Mouse (Mus musculus): ENCODE data around the gene Crnkl1. TPM values are rescaled to one million over a fixed set of nuclear protein-coding genes. Genes with fewer than 3 reads are reported as not detected.

The Crnkl1 gene
- polyA plus RNA-seq, 1 experiment from 2014 or later = 27.6 TPM

DNA sequence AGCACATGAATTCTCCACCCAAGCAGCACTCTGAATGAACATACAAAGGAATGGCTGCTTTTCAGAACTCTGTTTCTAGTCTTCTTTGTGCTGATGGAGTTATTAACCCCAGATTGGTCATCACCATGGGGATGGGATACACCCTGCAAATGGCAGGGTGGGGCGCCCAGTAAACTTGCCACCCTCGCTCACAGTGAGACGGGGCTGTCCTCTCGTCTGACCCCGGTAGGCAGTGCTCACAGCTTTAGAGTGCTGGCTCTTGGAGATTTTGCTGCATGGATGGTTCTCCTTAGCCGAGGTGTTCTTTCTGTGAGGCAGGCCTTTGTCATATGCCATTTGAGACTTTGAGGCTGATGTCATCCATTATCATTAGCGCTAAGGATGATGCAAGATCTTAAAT is 23.7 kb upstream of the Crnkl1 start:
- H3K9ac ChIP-seq (replicated peaks; ENCODE audit: low read length) = no peak overlapping the region
- H3K27ac ChIP-seq (ENCODE audit: low read length) = no peak overlapping the region
- no peak for ATAC-seq (ENCODE audit: low FRiP score, low TSS enrichment)
- no peak overlapping the region for H3K4me2 ChIP-seq (replicated peaks; ENCODE audit: low read depth, low read length)
- H3K27me3 ChIP-seq (ENCODE audit: insufficient read depth, low read length) = peaks cover 2% of the 10 kb centered on the region; the same call in 1 of the 2 replicates
- no peak overlapping the region for H3K4me3 ChIP-seq (ENCODE audit: low read length)
- H3K9me3 ChIP-seq (ENCODE audit: low read length) = no peaks in the 10 kb centered on the region
- 82% methylated on average over 7 of the region's 7 CpGs for WGBS
- H3K4me1 ChIP-seq (ENCODE audit: insufficient read depth, low read length) = no peaks in the 10 kb centered on the region
- H3K36me3 ChIP-seq (ENCODE audit: insufficient read depth, low read length) = no peaks in the 10 kb centered on the region

DNA sequence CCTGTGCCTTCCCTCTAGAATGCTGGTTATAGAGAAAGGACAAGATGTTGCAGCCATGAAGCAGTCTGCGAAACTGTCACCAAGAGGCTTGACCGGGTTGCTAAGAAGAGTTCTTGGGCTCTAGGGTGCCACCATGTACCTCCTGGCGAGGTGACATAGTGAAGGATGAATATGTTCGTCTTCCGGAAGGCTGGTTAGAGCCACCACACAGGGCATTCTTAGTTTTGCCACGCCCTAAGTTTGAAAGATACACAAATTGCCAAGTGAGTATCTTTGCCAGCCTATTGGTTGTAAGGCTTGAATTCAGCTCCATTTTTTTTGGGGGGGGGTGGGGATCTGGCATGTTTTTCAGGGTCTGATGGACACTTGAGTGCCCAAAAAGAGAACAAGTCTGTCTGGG is 23.3 kb upstream of the Crnkl1 start:
- ATAC-seq (ENCODE audit: low FRiP score, low TSS enrichment) = no peak
- no peaks in the 10 kb centered on the region for H3K9me3 ChIP-seq (ENCODE audit: low read length)
- no peaks in the 10 kb centered on the region for H3K4me1 ChIP-seq (ENCODE audit: insufficient read depth, low read length)
- peaks cover 2% of the 10 kb centered on the region; the same call in 1 of the 2 replicates for H3K27me3 ChIP-seq (ENCODE audit: insufficient read depth, low read length)
- WGBS = 83% methylated on average over 6 of the region's 6 CpGs
- no peaks in the 10 kb centered on the region for H3K36me3 ChIP-seq (ENCODE audit: insufficient read depth, low read length)
- H3K9ac ChIP-seq (replicated peaks; ENCODE audit: low read length) = no peak overlapping the region
- H3K4me2 ChIP-seq (replicated peaks; ENCODE audit: low read depth, low read length) = no peak overlapping the region
- no peak overlapping the region for H3K27ac ChIP-seq (ENCODE audit: low read length)
- no peak overlapping the region for H3K4me3 ChIP-seq (ENCODE audit: low read length)

- no peak overlapping the region for H3K4me3 ChIP-seq (ENCODE audit: low read length)
- 11% methylated on average over 4 of the region's 4 CpGs for WGBS
- H3K4me2 ChIP-seq (replicated peaks; ENCODE audit: low read depth, low read length) = no peak overlapping the region
- H3K9ac ChIP-seq (replicated peaks; ENCODE audit: low read length) = no peak overlapping the region
- H3K36me3 ChIP-seq (ENCODE audit: insufficient read depth, low read length) = no peaks in the 10 kb centered on the region
- peaks cover 2% of the 10 kb centered on the region; the same call in 1 of the 2 replicates for H3K27me3 ChIP-seq (ENCODE audit: insufficient read depth, low read length)
- H3K4me1 ChIP-seq (ENCODE audit: insufficient read depth, low read length) = no peaks in the 10 kb centered on the region
- no peak overlapping the region for H3K27ac ChIP-seq (ENCODE audit: low read length)
- 0 out of 2 replicates have a peak, but pooled peaks have one; percentile 42 for ATAC-seq (ENCODE audit: low FRiP score, low TSS enrichment)
- no peaks in the 10 kb centered on the region for H3K9me3 ChIP-seq (ENCODE audit: low read length)
Observed at GRCm38 (mm10) chr2:145957450-145957849, 22.6 kb upstream of the Crnkl1 start.

GRCm38 (mm10) chr2:145956318-145956717 is 21.5 kb upstream of the Crnkl1 start:
- no peak overlapping the region for H3K4me2 ChIP-seq (replicated peaks; ENCODE audit: low read depth, low read length)
- no peaks in the 10 kb centered on the region for H3K9me3 ChIP-seq (ENCODE audit: low read length)
- H3K36me3 ChIP-seq (ENCODE audit: insufficient read depth, low read length) = no peaks in the 10 kb centered on the region
- WGBS = 46% methylated on average over 5 of the region's 5 CpGs
- H3K27me3 ChIP-seq (ENCODE audit: insufficient read depth, low read length) = peaks cover 2% of the 10 kb centered on the region; the same call in 1 of the 2 replicates
- no peak overlapping the region for H3K27ac ChIP-seq (ENCODE audit: low read length)
- H3K4me1 ChIP-seq (ENCODE audit: insufficient read depth, low read length) = no peaks in the 10 kb centered on the region
- H3K9ac ChIP-seq (replicated peaks; ENCODE audit: low read length) = no peak overlapping the region
- ATAC-seq (ENCODE audit: low FRiP score, low TSS enrichment) = no peak
- H3K4me3 ChIP-seq (ENCODE audit: low read length) = no peak overlapping the region

- H3K9ac ChIP-seq (replicated peaks; ENCODE audit: low read length) = no peak overlapping the region
- no peak for ATAC-seq (ENCODE audit: low FRiP score, low TSS enrichment)
- H3K4me3 ChIP-seq (ENCODE audit: low read length) = no peak overlapping the region
- H3K4me2 ChIP-seq (replicated peaks; ENCODE audit: low read depth, low read length) = no peak overlapping the region
- peaks cover 2% of the 10 kb centered on the region; the same call in 1 of the 2 replicates for H3K27me3 ChIP-seq (ENCODE audit: insufficient read depth, low read length)
- H3K9me3 ChIP-seq (ENCODE audit: low read length) = no peaks in the 10 kb centered on the region
- 51% methylated on average over 10 of the region's 10 CpGs for WGBS
- no peaks in the 10 kb centered on the region for H3K4me1 ChIP-seq (ENCODE audit: insufficient read depth, low read length)
- no peak overlapping the region for H3K27ac ChIP-seq (ENCODE audit: low read length)
- H3K36me3 ChIP-seq (ENCODE audit: insufficient read depth, low read length) = no peaks in the 10 kb centered on the region
Observed at GRCm38 (mm10) chr2:145955844-145956243, 21.0 kb upstream of the Crnkl1 start.

DNA sequence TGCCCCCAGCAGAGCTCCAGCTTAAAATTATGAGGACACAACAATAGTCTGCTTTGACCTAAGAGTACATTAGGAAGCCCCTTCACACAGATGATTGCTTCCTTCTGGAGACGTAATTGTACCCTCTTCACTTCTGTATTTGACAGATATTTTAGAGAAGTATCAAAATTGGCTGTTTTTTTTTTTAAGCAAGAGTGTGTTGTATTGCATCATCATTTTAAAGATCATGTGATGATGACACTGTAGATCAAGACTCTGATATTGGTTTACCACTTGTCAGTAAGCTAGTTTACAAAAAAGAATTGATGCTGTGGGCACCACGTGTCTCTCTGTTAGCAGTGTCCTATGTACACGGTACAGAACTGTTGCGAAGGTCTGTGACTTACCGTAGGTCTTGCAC is 17.9 kb upstream of the Crnkl1 start:
- no peak overlapping the region for H3K9ac ChIP-seq (replicated peaks; ENCODE audit: low read length)
- no peak for ATAC-seq (ENCODE audit: low FRiP score, low TSS enrichment)
- H3K9me3 ChIP-seq (ENCODE audit: low read length) = no peaks in the 10 kb centered on the region
- H3K4me1 ChIP-seq (ENCODE audit: insufficient read depth, low read length) = no peaks in the 10 kb centered on the region
- no peak overlapping the region for H3K4me2 ChIP-seq (replicated peaks; ENCODE audit: low read depth, low read length)
- H3K36me3 ChIP-seq (ENCODE audit: insufficient read depth, low read length) = no peaks in the 10 kb centered on the region
- no peak overlapping the region for H3K4me3 ChIP-seq (ENCODE audit: low read length)
- H3K27ac ChIP-seq (ENCODE audit: low read length) = no peak overlapping the region
- H3K27me3 ChIP-seq (ENCODE audit: insufficient read depth, low read length) = peaks cover 2% of the 10 kb centered on the region; the same call in 1 of the 2 replicates
- WGBS = 27% methylated on average over 5 of the region's 5 CpGs

DNA sequence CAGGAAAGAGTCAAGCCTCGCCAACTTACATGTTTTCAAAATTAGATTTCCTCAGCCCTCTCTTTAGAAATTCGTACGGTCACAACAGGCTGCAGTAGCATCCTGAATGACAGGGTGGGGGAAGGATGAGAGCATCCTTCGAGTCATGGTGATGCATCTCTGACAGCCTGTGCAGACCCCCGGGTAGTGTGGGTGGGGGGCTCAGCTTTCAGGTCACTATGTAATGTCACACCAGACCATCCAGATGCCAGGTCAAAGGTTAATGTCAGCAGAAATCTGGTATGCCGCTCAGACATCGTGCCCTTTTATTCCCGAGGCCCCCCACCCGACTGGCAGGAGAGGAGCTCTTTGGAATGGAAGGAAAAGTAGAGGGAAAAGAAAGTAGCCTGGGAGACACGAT is 15.4 kb upstream of the Crnkl1 start:
- H3K4me1 ChIP-seq (ENCODE audit: insufficient read depth, low read length) = no peaks in the 10 kb centered on the region
- no peak overlapping the region for H3K27ac ChIP-seq (ENCODE audit: low read length)
- no peak overlapping the region for H3K4me3 ChIP-seq (ENCODE audit: low read length)
- peak; percentile 41; the same call in 1 of the 2 replicates for ATAC-seq (ENCODE audit: low FRiP score, low TSS enrichment)
- H3K27me3 ChIP-seq (ENCODE audit: insufficient read depth, low read length) = no peaks in the 10 kb centered on the region
- no peaks in the 10 kb centered on the region for H3K9me3 ChIP-seq (ENCODE audit: low read length)
- H3K4me2 ChIP-seq (replicated peaks; ENCODE audit: low read depth, low read length) = no peak overlapping the region
- H3K9ac ChIP-seq (replicated peaks; ENCODE audit: low read length) = no peak overlapping the region
- H3K36me3 ChIP-seq (ENCODE audit: insufficient read depth, low read length) = no peaks in the 10 kb centered on the region
- 16% methylated on average over 10 of the region's 10 CpGs for WGBS

DNA sequence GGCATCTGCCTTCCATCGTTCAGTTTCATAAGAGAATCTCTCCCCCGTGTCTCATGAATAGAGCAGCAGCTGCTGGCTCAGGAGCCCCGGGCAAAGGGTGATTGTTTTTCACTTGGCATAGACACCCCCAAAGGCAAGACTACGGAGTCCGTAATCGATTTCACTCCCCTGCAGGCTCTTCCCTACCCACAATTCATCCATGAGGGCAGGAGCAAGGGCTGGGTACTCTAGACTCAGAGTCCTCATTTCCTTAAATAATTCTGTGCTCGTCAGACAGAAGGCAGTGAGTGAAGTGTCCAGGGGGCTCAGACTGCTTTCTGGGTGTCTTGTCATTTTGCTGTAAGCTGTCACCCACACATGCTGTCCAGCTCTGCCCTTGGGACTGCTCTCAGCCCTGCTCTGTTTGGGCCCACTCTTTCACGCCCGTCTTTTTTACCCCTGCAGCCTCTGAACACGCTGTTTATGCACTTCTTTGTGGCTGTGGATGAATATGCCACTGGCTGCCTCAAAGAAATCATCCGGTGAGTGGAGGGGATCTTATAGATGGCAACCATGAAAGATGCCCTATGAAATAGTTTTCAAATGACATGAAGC is 14.8 kb upstream of the Crnkl1 start:
- H3K4me3 ChIP-seq (ENCODE audit: low read length) = no peak overlapping the region
- H3K36me3 ChIP-seq (ENCODE audit: insufficient read depth, low read length) = no peaks in the 10 kb centered on the region
- no peaks in the 10 kb centered on the region for H3K9me3 ChIP-seq (ENCODE audit: low read length)
- H3K4me1 ChIP-seq (ENCODE audit: insufficient read depth, low read length) = no peaks in the 10 kb centered on the region
- no peaks in the 10 kb centered on the region for H3K27me3 ChIP-seq (ENCODE audit: insufficient read depth, low read length)
- H3K9ac ChIP-seq (replicated peaks; ENCODE audit: low read length) = no peak overlapping the region
- WGBS = 25% methylated on average over 11 of the region's 11 CpGs
- H3K4me2 ChIP-seq (replicated peaks; ENCODE audit: low read depth, low read length) = no peak overlapping the region
- no peak overlapping the region for H3K27ac ChIP-seq (ENCODE audit: low read length)
- ATAC-seq (ENCODE audit: low FRiP score, low TSS enrichment) = no peak

- ATAC-seq (ENCODE audit: low FRiP score, low TSS enrichment) = no peak
- H3K27me3 ChIP-seq (ENCODE audit: insufficient read depth, low read length) = no peaks in the 10 kb centered on the region
- no peak overlapping the region for H3K9ac ChIP-seq (replicated peaks; ENCODE audit: low read length)
- H3K9me3 ChIP-seq (ENCODE audit: low read length) = no peaks in the 10 kb centered on the region
- WGBS = 73% methylated on average over 7 of the region's 7 CpGs
- no peak overlapping the region for H3K4me2 ChIP-seq (replicated peaks; ENCODE audit: low read depth, low read length)
- H3K4me1 ChIP-seq (ENCODE audit: insufficient read depth, low read length) = no peaks in the 10 kb centered on the region
- H3K27ac ChIP-seq (ENCODE audit: low read length) = no peak overlapping the region
- no peaks in the 10 kb centered on the region for H3K36me3 ChIP-seq (ENCODE audit: insufficient read depth, low read length)
- no peak overlapping the region for H3K4me3 ChIP-seq (ENCODE audit: low read length)
Observed at GRCm38 (mm10) chr2:145948402-145948954, 13.7 kb upstream of the Crnkl1 start.

DNA sequence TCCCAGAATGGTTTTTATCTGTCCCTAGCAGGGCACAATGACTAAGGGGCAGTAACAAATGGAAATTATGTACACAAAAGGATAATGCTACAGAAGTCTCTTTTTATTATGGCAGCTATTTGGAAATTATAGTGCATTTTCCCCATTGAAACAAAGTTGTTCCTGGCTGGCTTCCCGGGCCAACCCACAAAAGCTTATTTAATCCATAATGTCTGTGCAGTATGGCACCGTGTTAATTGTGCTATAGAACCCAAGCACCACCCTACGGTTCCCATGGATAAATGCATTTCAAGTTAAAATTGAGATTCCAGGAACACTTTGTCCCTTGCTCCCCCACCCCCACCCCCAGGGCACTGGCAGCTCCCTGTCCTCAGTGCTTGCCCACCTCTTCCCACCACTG is 9.5 kb upstream of the Crnkl1 start:
- ATAC-seq (ENCODE audit: low FRiP score, low TSS enrichment) = no peak
- Histone ChIP-seq H3K9ac (replicated peaks; ENCODE audit: low read length) (no peak overlapping the region), H3K9me3 (ENCODE audit: low read length) (no peaks in the 10 kb centered on the region), H3K4me1 (ENCODE audit: insufficient read depth, low read length) (no peaks in the 10 kb centered on the region), H3K27me3 (ENCODE audit: insufficient read depth, low read length) (no peaks in the 10 kb centered on the region), H3K4me2 (replicated peaks; ENCODE audit: low read depth, low read length) (no peak overlapping the region), H3K4me3 (ENCODE audit: low read length) (no peak overlapping the region), H3K36me3 (ENCODE audit: insufficient read depth, low read length) (no peaks in the 10 kb centered on the region), H3K27ac (ENCODE audit: low read length) (no peak overlapping the region)
- 90% methylated on average over 3 of the region's 3 CpGs for WGBS
